Mouse (Mus musculus) bone marrow macrophage, adult 2 months (primary cell): ENCODE measurements around the gene Sfxn5.

Experiments
- CTCF ChIP-seq: IDR thresholded peaks from 2 replicates; pipeline ENCODE4 v1.5.1; 2012; ENCODE audit warnings: low read depth, mild to moderate bottlenecking, low read length, moderate library complexity
- POLR2A ChIP-seq: IDR thresholded peaks from 2 replicates; pipeline ENCODE4 v1.6.1; 2012; ENCODE audit warnings: mild to moderate bottlenecking, low read depth, low read length, borderline replicate concordance

GRCm38 (mm10) chr6:85364439-85364838 is 31.2 kb upstream of the Sfxn5 start:
- TF ChIP-seq POLR2A (no peak), CTCF (no peak)
